Mouse (Mus musculus) bone marrow, adult 2 months (tissue): ENCODE data around the gene Oprd1.

Experiments used
- CTCF ChIP-seq: fragments of 200-500 bp; IDR thresholded peaks from 2 replicates; pipeline ENCODE4 v1.5.1; 2011; ENCODE audit warnings: low read length, control low read depth; ENCODE audit not compliant: control insufficient read depth, insufficient read depth
- POLR2A ChIP-seq: fragments of 200-500 bp; IDR thresholded peaks from 2 replicates; pipeline ENCODE4 v1.6.1; 2011; ENCODE audit warnings: low read depth, mild to moderate bottlenecking, control low read depth, low read length, borderline replicate concordance; ENCODE audit not compliant: control insufficient read depth

GRCm38 (mm10) chr4:132133381-132133780 is 10.9 kb downstream of the Oprd1 start:
- TF ChIP-seq POLR2A: no peak
- no peak for TF ChIP-seq CTCF
